Mouse (Mus musculus) brain, embryonic 14.5 days (tissue): Measurements from ENCODE around the gene Meltf. TPM values are rescaled to one million over a fixed set of nuclear protein-coding genes. Genes with fewer than 3 reads are reported as not detected.

Source experiments
- DNase-seq: peaks from one replicate; pipeline ENCODE4 v3.0.0-alpha.2; 2011; ENCODE audit warnings: low read depth
- CTCF ChIP-seq: fragments of 200-500 bp; IDR thresholded peaks from 2 replicates; pipeline ENCODE4 v1.5.1; 2012; ENCODE audit warnings: inconsistent platforms, mild to moderate bottlenecking, moderate library complexity, borderline replicate concordance; ENCODE audit not compliant: insufficient read depth, insufficient read length; ENCODE audit errors: extremely low read depth
- POLR2A ChIP-seq: fragments of 200-500 bp; IDR thresholded peaks from 2 replicates; pipeline ENCODE4 v1.6.1; 2012; ENCODE audit warnings: mild to moderate bottlenecking, inconsistent platforms, borderline replicate concordance; ENCODE audit not compliant: poor library complexity, insufficient read depth, insufficient read length, severe bottlenecking; ENCODE audit errors: extremely low read depth
- polyA plus RNA-seq: library from polyadenylated mRNA; depleted of rRNA; stranded (reverse); fragments of >200 nt; gene quantifications from 2 replicates; pipeline ENCODE4 v1.2.3, GENCODE M21; 2012

The Meltf gene
- polyA plus RNA-seq, 1 experiment: 0.15 TPM

DNA sequence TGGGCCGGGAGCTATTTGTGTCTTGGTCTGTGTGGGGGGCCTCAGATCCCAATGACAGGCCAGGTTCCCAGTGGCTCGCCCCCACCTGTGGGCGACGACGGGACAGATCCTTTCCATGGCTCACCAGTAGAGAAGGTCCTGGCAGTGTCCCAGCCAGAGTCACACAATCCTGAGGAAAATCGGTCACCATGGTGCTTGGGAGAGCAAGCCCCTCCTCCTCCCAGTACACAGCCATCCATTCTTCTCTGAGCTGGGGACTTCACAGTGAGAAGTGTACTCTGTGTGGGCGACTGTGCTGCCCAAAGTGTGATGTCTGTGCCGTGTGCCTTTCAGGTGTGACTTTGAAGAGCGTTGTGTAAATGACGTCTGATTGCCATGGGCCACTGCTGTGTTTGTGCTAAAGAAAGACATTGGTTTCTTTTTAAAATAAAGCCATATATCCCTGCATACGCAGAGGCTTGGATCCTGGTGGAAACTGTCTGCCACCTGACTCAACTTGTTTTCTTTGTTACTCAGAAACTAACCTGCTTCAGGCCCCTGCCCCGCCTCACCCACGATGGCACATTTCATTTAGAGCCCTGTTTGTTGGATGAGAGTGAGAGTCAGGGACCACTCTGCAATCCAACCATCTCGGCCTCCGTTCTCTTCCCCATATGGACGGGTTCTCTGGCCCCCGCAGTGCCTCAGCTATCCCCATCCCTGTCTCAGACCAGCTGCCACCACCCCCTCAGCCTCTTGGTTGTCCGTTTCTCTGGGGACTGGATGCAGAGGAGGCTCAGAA, 20.1 kb downstream of the Meltf start:
- TF ChIP-seq CTCF (no peak), POLR2A (no peak)
- peak; percentile 84 for DNase-seq

DNA sequence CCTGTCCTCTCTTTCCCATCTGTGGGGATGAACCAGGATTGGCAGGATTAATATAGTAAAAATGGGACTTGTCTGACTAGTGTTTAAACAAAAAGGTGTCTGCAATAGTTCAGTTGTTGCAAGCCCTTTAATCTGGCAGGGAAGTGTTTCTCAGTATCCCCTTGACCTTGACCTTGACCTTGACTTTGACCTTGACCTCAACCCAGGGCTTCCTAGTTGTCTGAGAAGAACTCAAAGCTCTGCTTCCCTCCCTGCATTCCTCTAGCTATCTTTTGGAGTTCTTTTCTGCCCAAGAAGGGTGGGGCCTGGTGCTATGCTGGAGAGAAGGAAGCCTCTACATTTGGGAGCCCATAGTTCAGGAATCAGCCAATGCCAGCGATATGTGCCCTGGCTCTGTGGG, 23.3 kb downstream of the Meltf start:
- DNase-seq: no peak
- no peak for TF ChIP-seq POLR2A
- TF ChIP-seq CTCF: no peak

DNA sequence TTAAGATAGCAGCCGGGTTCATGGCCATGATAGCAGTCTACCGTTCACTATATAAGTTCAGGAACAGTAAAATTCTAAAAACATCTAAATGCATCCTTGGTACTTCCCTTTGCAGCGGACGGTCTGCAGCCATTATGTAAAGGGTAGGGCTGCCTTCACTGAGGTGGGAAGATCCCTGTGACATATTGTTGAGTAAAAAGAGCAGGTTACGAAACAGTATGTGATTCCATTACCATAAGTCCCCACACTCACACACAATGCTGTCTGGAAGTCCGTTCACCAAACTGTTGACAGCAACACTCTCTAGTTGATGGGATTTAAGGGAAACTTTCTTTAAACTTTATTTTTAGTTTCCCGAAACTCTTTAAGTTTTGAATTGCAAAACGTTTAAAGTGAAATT, 24.6 kb downstream of the Meltf start:
- DNase-seq: no peak

DNA sequence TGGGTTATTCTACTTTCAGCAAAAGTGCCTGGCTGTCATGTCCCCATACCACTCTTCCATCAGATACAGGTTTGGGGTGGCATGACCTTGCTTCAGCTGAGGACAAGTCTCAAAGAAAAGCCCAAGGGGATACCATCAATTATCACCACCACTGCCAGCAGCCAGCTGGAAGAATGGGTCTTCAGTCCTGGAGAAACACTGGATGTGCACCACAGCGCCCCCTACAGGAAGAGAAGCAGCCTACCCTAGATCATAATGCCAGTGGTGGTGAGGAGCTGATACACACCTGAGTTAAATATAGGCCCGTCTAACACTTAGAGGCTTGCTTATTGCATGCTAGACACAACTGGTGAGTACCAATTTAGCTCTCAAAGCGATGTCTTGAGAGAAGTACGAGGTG, 26.7 kb downstream of the Meltf start:
- TF ChIP-seq CTCF: peak; percentile 28; the same call in 1 of the 2 replicates
- TF ChIP-seq POLR2A: no peak
- no peak for DNase-seq

More for the DNA sequence above, 24.6 kb downstream of the Meltf start:
- TF ChIP-seq CTCF (no peak), POLR2A (no peak)

DNA sequence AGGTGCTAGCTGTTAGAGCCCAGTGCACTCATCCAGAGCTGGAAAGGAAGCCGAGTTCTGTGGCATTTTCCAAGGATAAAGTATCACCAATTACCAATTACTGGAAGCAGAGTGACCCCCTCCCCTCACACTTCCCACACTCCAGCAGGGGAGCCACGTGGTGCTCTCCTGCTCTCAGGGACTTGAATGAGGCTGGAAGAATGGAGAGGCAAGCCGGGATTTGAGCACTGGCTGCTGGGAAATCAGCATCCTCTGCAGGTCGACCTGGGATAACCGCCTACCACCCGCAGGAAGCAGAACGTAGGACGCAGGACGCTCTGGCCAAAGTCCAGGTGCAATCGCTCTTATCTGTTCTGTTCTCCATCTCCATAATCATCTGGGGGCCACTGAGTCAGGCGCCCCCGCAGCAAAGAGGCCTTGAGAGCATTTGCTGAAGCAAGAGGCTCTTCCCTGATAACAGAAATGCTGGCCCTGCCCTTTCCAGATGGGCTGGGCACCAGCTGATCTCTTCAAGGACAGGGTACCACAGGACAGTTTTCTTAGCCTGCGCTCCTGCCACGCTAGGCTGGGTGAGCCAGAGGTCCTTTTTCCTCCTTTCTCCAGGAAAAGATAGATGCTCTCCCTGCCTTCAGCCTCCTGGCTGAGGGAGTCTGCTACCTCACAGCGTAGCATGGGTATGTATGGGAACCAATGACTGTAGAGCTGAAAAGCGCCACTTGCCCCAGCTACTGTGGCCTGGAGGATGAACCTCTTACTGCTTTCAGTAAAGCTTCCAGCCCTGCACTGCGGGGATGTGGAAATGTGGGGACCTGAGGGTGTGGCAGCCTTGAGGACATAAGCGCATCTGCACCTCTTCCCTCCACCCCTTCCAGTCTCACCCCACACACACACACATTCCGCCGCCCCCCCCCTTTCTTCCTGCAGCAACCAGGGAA, 27.5 kb downstream of the Meltf start:
- DNase-seq: peak; percentile 52
- no peak for TF ChIP-seq CTCF
- TF ChIP-seq POLR2A: no peak

DNA sequence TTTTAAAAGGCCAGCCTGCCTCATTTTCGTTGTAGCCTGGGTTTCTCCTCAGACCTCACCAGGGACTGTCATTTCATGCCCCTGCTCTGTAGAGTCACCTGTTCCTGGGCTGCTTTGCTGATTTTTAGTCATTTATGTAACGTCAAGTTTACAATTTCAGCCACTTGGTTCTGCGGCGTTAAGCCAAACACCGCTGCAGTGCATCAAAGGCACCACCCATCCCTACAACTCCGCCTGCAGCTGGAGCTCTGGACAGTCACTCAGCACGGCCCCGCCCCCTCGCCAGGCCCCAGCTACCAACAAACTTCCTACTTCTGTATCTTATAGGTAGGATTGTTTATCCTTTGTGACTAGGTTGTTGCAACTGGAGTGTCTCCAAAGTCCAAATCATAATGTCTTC, 28.3 kb downstream of the Meltf start:
- peak; percentile 38 for DNase-seq
- TF ChIP-seq CTCF: no peak
- no peak for TF ChIP-seq POLR2A

DNA sequence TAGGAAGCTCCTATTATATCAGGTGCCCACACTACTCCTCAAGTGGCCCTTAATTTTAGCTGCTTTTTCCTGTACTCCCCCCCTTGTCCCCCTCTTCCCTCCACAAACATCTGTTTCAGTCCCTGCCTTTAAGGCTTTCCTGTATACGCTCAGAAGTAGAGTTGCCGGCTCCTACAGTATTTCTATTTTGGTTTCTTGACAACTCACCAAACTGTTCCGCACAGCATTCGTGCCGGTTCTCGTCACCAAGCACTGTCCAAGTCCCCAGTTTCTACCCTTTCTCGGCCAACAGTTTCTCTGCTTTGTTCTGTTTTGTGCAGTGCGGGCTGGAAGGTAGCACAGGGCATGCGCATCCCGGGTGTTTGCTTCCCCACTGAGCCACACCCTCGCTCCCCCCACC, 30.3 kb downstream of the Meltf start:
- DNase-seq: no peak
- TF ChIP-seq POLR2A (no peak), CTCF (no peak)

DNA sequence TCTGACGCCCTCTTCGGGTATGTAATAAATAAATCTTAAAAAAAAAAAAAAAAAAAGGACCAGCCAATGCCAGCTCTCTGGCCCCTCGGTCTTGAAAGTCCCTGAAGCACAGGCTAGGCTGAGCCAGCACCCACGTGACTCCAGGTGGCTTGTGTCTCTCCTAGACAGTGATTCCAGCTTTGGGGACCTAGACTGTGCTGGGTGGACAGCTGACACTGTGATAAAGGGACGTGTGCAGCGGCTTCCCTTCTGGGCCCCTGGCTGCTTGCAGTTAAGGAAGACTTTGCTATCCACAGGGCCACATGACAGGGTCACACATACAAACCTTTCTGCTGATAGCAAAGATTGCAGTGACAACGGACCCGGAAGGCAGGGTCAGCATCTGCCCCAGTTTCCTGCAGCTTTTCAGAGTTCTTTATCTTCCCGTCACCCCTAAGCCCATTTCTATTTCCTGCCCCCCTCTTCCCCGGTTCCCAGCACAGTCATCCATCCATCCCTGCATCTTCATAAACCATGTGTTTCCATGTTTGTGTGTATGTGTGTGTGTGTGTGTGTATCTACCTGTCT, 31.8 kb downstream of the Meltf start:
- TF ChIP-seq CTCF (no peak), POLR2A (no peak)
- no peak for DNase-seq

DNA sequence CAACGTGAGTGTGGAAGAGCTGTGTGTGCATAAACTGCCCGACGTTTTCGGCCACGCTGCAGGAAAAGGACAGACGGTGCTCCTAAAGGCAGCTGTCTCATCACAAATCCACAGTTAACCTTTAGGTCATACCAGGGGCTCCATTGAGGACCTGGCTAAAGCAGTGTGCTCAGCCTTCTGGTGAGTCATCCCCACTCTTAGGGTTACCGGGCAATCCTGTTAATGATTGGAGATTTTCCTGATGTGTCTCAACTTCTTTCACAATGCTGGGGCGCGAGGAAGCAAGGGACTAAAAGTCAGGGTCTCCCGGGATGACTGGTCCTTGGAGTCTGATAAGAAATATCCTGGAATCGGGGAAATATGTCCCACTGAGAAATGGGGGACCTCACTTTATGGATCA, 39.2 kb downstream of the Meltf start:
- TF ChIP-seq CTCF: no peak
- no peak for TF ChIP-seq POLR2A
- DNase-seq: no peak

DNA sequence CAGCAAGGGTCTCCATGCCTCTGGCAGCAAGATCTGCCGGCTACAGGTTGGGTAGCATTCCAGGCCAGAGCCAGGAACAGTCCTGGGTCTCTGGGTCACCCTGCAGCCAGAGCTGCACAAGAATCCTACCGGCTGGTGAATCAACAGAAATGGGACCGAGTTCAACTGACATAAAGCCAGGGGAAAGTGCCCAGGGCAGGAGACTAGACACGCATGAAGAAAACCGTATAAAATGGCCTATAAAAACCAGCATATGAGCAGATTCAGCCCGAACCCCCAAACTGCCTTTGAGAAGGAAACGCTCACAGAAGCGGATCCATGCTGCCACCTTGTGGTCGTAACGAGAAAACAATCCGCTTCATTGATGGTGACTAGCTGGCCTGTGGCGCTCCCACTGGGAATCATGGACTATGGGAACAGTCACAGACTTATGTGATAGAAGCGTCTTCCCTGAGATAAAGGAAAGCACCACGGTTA, 39.7 kb downstream of the Meltf start:
- TF ChIP-seq POLR2A: no peak
- peak; percentile 98 for TF ChIP-seq CTCF
- DNase-seq: peak; percentile 93

DNA sequence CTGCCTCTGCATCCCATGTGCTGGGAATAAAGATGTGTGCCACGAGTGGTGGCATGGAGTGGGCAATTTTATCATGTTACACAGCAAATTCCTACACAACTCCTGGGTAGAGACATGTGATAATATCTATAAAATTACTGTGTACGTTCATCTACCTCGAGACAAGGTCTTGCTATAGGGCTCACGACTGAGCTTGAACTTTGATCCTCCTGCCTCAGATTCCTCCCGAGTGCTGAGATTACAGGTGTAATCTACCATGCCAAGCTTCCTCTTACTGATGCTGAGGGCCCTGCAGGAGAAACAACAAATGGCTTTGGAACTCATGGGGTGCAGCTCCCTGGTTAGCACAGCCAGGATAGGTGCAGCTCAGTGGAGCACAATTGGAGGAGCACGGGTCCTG, 45.8 kb downstream of the Meltf start:
- TF ChIP-seq CTCF (no peak), POLR2A (no peak)
- no peak for DNase-seq

DNA sequence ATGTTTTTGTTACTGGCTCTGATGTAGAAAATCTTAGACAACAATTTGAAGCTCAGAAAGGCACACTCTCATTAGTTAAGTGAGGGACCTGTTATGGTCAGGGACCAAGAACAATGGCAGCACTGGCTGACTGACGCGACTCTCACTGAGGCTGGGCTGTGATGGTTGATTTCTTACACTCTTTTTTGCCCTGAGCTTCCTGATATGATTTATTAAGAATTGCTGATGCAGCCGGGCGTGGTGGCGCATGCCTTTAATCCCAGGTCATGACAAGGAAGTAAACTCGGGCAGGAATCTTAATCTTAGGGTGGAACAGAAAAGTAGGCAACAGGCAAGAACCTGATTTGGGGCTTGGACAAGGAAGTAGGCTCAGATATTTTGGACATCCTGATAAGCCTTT, 47.5 kb downstream of the Meltf start:
- DNase-seq: no peak
- TF ChIP-seq CTCF: no peak
- TF ChIP-seq POLR2A: no peak
